Mouse (Mus musculus) limb, embryonic 12.5 days (tissue): Measurements from ENCODE around the gene Maf. TPM values are rescaled to one million over a fixed set of nuclear protein-coding genes. Genes with fewer than 3 reads are reported as not detected.

ENCODE experiments used
- ATAC-seq: fragments of 200-750 bp; cut with Nextera tagmentation; 2 replicates; pipeline ENCODE4 v1.8.0; 2017; ENCODE audit warnings: low read depth, moderate TSS enrichment; ENCODE audit not compliant: insufficient number of reproducible peaks, insufficient read depth, low FRiP score, low TSS enrichment
- H3K27ac ChIP-seq: fragments of 300-500 bp; sonication (generic); 2 replicates; pipeline ENCODE4 v1.5.1; 2016; ENCODE audit warnings: mild to moderate bottlenecking, moderate library complexity
- H3K27me3 ChIP-seq: fragments of 300-500 bp; sonication (generic); 2 replicates; pipeline ENCODE4 v1.6.1; 2016; ENCODE audit warnings: mild to moderate bottlenecking, moderate library complexity
- H3K36me3 ChIP-seq: fragments of 300-500 bp; sonication (generic); 2 replicates; pipeline ENCODE4 v1.6.1; 2016; ENCODE audit warnings: mild to moderate bottlenecking, moderate library complexity
- H3K4me1 ChIP-seq: fragments of 300-500 bp; sonication (generic); replicated peaks from 2 replicates; pipeline ENCODE4 v1.6.1; 2016
- H3K4me2 ChIP-seq: fragments of 300-500 bp; sonication (generic); 2 replicates; pipeline ENCODE4 v1.6.1; 2016; ENCODE audit warnings: mild to moderate bottlenecking, moderate library complexity
- H3K4me3 ChIP-seq: fragments of 300-500 bp; sonication (generic); replicated peaks from 2 replicates; pipeline ENCODE4 v1.5.1; 2016; ENCODE audit warnings: mild to moderate bottlenecking
- H3K9ac ChIP-seq: fragments of 300-500 bp; sonication (generic); replicated peaks from 2 replicates; pipeline ENCODE4 v1.6.1; 2016; ENCODE audit warnings: mild to moderate bottlenecking, moderate library complexity
- H3K9me3 ChIP-seq: fragments of 300-500 bp; sonication (generic); 2 replicates; pipeline ENCODE4 v1.6.1; 2016; ENCODE audit warnings: mild to moderate bottlenecking, moderate library complexity
- WGBS: fragments of 180-500 bp; shearing (Covaris S2); methylation state at CpG from one replicate; pipeline ENCODE4 v1.1.7; 2016; 5-methylcytosine and 5-hydroxymethylcytosine counted together
- polyA plus RNA-seq: library from polyadenylated mRNA; unstranded; fragments of >200 nt; fragmentation: Nextera tagmentation; extraction: Ambion mirVana; gene quantifications from 2 replicates; pipeline ENCODE4 v1.2.1, GENCODE M21; 2016

Maf gene
- polyA plus RNA-seq, 1 experiment from 2014 or later = 3.6 TPM

DNA sequence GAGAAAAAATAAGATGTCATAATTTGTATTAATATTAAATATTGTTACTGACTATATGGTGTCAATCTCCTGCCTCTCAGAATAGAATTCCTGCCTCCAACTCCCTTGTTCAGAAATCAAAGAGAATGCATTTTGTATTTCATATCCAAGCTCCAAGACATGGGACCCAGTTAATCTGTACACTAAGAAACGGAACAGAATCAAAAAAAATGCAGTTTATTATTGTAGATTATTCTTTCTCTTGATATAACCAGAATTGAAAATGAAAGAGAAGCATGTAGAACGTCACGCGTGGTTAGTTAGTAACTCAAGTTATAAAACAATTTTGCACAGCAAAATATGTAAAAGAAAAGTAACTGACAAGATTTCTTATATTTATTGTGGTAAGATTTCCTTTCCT lies 4.5 kb downstream of the Maf start:
- H3K4me1 ChIP-seq = peaks cover 16% of the 10 kb centered on the region
- H3K27me3 ChIP-seq = peaks cover 10% of the 10 kb centered on the region; the same call in 1 of the 2 replicates
- H3K4me3 ChIP-seq = no peak overlapping the region
- H3K4me2 ChIP-seq = peak overlapping the region; percentile 30
- H3K9me3 ChIP-seq = no peaks in the 10 kb centered on the region
- WGBS = 94% methylated on average over 4 of the region's 4 CpGs
- H3K36me3 ChIP-seq = no peaks in the 10 kb centered on the region
- H3K9ac ChIP-seq = no peak overlapping the region
- ATAC-seq = no peak
- H3K27ac ChIP-seq = no peak overlapping the region

DNA sequence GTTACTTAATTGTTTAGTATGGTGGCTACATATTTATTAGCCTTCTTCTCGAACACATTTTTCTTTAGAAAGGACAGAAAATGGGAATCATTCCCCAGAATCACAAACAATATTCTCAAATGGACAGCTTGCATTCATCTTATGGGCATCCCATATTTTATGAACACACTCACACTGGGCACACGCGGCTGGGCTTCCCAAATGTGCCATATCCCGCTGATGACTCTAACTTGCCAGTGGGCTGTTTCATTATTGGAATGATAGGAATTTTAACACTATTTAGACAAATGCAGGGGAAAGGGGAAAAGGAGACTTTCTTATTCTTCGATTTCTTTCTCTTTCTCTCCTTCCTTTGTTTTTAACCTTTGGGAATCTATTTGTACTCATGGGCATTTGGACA lies 6.6 kb downstream of the Maf start:
- Histone ChIP-seq H3K27ac (no peak overlapping the region), H3K9ac (no peak overlapping the region), H3K4me2 (no peak overlapping the region), H3K4me1 (peaks cover 22% of the 10 kb centered on the region), H3K27me3 (peaks cover 11% of the 10 kb centered on the region; the same call in 1 of the 2 replicates), H3K9me3 (no peaks in the 10 kb centered on the region), H3K36me3 (no peaks in the 10 kb centered on the region), H3K4me3 (no peak overlapping the region)
- ATAC-seq = no peak
- 78% methylated on average over 5 of the region's 5 CpGs for WGBS

DNA sequence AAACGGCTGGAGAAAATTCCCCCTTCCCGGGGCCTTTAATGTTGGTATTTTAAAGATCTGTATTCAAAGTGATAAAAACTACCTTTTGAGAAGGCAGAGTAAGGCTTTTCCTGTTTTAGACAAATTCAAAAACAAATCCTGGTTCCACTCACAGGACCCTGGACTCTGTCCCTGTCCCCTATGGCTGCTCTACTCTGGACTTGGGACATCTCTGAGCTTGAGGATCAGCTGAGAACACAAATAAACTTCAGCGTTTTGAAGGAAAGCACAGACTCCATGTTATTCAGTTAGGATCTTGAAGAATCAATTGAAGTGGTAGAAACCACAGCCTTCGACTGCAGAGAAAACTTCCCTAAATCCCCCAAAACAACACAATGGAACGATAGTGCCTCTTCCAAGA lies 8.4 kb downstream of the Maf start:
- peaks cover 16% of the 10 kb centered on the region for H3K4me1 ChIP-seq
- no peaks in the 10 kb centered on the region for H3K9me3 ChIP-seq
- H3K4me3 ChIP-seq = no peak overlapping the region
- ATAC-seq = no peak
- no peak overlapping the region for H3K9ac ChIP-seq
- H3K27ac ChIP-seq = no peak overlapping the region
- no peaks in the 10 kb centered on the region for H3K36me3 ChIP-seq
- H3K27me3 ChIP-seq = peaks cover 5% of the 10 kb centered on the region; the same call in 1 of the 2 replicates
- no peak overlapping the region for H3K4me2 ChIP-seq
- WGBS = 46% methylated on average over 5 of the region's 5 CpGs

DNA sequence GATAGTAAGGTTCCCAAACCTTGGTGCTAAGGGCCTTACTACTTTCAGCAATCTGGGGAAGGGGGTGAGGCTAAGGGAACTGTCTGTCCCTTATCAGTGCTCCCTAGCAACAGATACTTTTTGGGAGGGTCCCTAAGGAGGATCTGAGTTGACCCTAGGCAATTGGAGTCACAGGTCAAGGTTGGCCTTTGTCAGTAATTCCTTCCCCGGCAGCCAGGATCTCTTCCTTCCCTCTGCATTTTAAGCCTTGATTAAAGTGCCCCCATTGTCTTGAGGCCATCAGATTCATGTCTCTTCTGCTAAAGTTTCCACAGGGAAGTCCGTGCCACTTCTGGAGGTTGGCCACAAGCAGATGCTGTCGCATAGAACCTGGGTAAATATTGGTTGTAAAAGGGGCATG lies 10.2 kb downstream of the Maf start:
- Histone ChIP-seq H3K27me3 (peaks cover 5% of the 10 kb centered on the region; the same call in 1 of the 2 replicates), H3K9me3 (no peaks in the 10 kb centered on the region), H3K4me1 (peaks cover 16% of the 10 kb centered on the region), H3K4me3 (no peak overlapping the region), H3K27ac (no peak overlapping the region), H3K9ac (no peak overlapping the region), H3K4me2 (no peak overlapping the region), H3K36me3 (no peaks in the 10 kb centered on the region; the same call in 1 of the 2 replicates)
- 62% methylated on average over 3 of the region's 3 CpGs for WGBS
- ATAC-seq = no peak

DNA sequence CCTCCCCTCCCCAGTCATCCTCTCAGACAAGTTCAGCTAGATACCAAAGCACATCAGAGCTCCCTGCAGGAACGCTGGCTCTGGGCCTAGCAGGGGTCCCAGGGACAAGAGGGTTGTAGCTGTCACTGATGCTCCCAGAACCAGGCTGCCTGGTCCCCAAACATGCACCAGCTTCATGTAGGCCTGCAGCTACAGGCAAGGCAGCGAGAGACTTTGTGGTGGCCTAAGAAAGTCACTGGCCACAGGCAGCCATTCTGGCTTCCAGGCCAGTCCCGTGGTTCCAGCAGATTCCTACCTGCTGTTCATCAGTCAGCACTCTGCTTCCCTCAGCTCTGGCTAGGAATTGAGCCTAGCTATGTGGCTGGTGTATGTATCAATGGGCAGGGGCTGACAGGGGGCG lies 10.9 kb downstream of the Maf start:
- Histone ChIP-seq H3K4me2 (no peak overlapping the region), H3K36me3 (no peaks in the 10 kb centered on the region; the same call in 1 of the 2 replicates), H3K9ac (no peak overlapping the region), H3K27me3 (peaks cover 5% of the 10 kb centered on the region; the same call in 1 of the 2 replicates), H3K27ac (no peak overlapping the region), H3K9me3 (no peaks in the 10 kb centered on the region), H3K4me3 (no peak overlapping the region), H3K4me1 (peaks cover 16% of the 10 kb centered on the region)
- 81% methylated on average over 4 of the region's 4 CpGs for WGBS
- no peak for ATAC-seq

DNA sequence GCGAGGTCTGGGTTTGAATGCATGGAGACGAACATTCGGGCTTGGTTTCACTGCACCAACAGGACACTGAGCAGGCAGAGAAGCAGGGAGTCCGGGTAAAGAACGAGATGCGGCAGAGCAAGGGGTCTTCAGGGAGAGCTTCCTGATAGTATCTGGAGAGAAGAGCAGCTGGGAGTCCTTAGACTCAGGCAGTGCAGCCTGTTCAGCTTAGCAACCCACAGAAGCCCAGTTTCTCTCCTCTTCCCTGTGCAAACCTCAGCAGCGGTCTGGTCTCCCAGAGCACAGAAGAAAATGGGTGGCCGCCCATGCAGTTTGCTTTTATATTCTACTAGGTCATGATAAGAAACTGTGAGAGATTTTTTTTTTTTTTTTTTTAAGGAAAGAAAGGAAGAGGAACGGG lies 20.2 kb downstream of the Maf start:
- Histone ChIP-seq H3K27me3 (peaks cover 3% of the 10 kb centered on the region), H3K4me1 (peaks cover 14% of the 10 kb centered on the region), H3K9ac (no peak overlapping the region), H3K27ac (no peak overlapping the region), H3K36me3 (no peaks in the 10 kb centered on the region), H3K4me2 (no peak overlapping the region), H3K9me3 (no peaks in the 10 kb centered on the region), H3K4me3 (no peak overlapping the region)
- ATAC-seq = no peak
- 81% methylated on average over 9 of the region's 9 CpGs for WGBS

DNA sequence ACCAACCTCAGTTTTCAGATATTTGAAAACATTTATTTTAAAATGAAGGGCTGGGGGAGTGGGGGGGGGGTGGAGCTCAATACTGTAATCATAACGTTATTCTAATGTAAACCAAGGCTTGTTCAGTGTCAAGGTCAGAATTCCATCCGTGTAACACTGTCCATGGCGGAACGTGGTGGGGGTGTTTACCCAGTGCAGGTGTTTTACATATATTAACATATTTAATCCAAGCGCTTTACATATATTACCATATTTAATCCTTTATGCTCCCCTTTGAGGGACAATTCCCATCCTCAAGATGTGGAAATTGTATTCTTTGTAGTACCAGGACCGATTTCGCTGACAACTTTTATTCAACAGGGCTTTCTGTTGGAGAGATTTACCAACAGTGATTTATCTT lies 24.3 kb downstream of the Maf start:
- 78% methylated on average over 7 of the region's 7 CpGs for WGBS
- Histone ChIP-seq H3K27ac (no peak overlapping the region), H3K9ac (no peak overlapping the region), H3K4me3 (no peak overlapping the region), H3K4me1 (peaks cover 9% of the 10 kb centered on the region), H3K9me3 (no peaks in the 10 kb centered on the region), H3K4me2 (no peak overlapping the region), H3K27me3 (peaks cover 3% of the 10 kb centered on the region), H3K36me3 (no peaks in the 10 kb centered on the region)
- ATAC-seq = no peak

DNA sequence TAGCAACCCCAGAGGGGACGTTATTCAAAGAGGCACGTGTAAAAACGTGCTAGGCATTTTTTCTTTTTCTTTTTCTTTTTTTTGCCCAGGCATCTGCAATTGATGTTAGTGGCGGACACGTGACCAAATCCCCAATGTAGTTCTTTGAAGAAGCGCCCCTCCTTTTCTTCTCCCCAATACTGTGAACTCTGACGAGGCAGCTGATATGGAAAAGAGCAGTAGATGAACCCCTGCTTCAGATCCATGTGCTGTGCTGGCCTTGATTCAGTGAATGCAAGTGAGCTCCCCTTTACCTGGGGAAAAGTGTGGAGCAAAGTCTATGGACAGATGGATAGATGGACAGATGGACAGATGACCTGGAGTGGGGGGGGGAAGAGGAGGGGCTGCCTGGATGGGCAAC lies 28.1 kb downstream of the Maf start:
- WGBS = 46% methylated on average over 7 of the region's 7 CpGs

DNA sequence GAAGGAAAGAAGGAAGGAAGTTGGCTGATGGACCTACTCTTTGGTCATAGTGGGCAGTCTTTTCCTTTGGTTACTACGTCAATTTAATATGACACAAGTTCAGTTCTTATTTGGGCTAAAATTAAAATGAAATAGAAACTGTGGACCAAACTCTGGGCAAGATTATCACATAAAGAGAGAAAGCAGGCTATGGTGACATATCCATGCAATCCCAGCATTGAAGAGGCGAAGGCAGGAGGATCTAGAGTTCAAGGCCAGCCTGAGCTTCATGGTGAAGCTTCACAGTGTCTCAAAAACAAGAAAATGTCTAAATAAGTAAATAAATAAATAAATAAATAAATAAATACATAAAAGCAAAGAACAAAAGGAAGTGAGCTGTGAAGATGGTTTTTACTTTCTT lies 42.7 kb downstream of the Maf start:
- H3K9me3 ChIP-seq = no peaks in the 10 kb centered on the region
- no peak overlapping the region for H3K9ac ChIP-seq
- no peaks in the 10 kb centered on the region for H3K27me3 ChIP-seq
- no peaks in the 10 kb centered on the region for H3K36me3 ChIP-seq
- no peak overlapping the region for H3K4me2 ChIP-seq
- H3K4me3 ChIP-seq = no peak overlapping the region
- peaks cover 8% of the 10 kb centered on the region for H3K4me1 ChIP-seq
- no peak overlapping the region for H3K27ac ChIP-seq
- ATAC-seq = no peak
- 96% methylated on average over 2 of the region's 2 CpGs for WGBS

More for the DNA sequence above, 28.1 kb downstream of the Maf start:
- Histone ChIP-seq H3K9ac (no peak overlapping the region), H3K27me3 (peaks cover 4% of the 10 kb centered on the region; the same call in 1 of the 2 replicates), H3K27ac (no peak overlapping the region), H3K4me2 (no peak overlapping the region), H3K36me3 (no peaks in the 10 kb centered on the region), H3K4me3 (no peak overlapping the region), H3K9me3 (no peaks in the 10 kb centered on the region), H3K4me1 (0 out of 2 replicates have a peak, but pooled peaks cover 4% of the 10 kb centered on the region)
- ATAC-seq = no peak

DNA sequence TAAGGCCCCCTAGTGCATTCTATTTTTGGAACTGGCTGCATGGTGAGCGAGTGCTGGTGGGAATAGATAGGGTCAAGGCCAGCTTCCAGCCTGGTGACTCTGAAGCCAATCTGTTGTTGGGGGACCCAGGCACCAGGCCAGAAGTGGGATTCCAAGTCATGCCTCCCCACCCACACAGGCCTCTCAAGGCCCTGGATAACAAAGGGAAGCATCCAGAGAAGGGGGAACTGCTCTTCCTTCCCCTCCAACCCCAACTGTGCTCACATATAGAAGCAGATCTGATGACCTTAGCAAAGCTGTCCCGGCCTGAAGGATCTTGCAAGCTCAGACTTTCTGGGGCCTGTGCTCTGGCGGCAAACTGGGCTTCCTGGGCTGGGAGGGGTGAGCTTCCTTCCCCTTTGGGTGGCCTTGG lies 57.5 kb downstream of the Maf start:
- H3K27ac ChIP-seq = no peak overlapping the region
- no peak overlapping the region for H3K4me3 ChIP-seq
- no peak for ATAC-seq
- H3K4me2 ChIP-seq = no peak overlapping the region
- no peaks in the 10 kb centered on the region for H3K4me1 ChIP-seq
- H3K36me3 ChIP-seq = no peaks in the 10 kb centered on the region
- H3K9ac ChIP-seq = no peak overlapping the region
- WGBS = 79% methylated on average over 3 of the region's 3 CpGs
- H3K9me3 ChIP-seq = 0 out of 2 replicates have a peak, but pooled peaks cover 3% of the 10 kb centered on the region
- no peaks in the 10 kb centered on the region for H3K27me3 ChIP-seq

DNA sequence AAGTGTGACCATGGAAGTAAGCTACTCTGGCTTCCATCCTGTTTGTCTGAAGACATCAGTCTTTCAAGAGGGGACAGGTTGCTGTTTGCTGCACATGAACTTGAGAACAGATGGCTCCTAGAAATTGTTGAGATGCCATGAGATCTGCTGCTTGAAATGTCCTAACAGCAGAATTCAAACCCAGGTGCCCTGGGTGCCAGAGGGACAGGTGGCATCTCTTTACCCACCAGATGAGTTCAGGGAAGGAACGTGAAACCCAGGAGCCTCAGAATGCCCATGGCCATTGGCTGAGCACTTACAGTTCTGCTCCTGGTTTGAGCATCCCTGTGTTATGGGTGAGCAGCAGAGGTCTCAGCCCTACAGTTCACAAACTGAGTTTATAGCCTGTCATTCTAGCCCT lies 62.5 kb downstream of the Maf start:
- Histone ChIP-seq H3K9me3 (0 out of 2 replicates have a peak, but pooled peaks cover 3% of the 10 kb centered on the region), H3K4me3 (no peak overlapping the region), H3K9ac (no peak overlapping the region), H3K36me3 (no peaks in the 10 kb centered on the region), H3K27ac (no peak overlapping the region), H3K4me1 (no peaks in the 10 kb centered on the region), H3K4me2 (no peak overlapping the region), H3K27me3 (no peaks in the 10 kb centered on the region)
- 90% methylated on average over 1 of the region's 1 CpGs for WGBS
- no peak for ATAC-seq

DNA sequence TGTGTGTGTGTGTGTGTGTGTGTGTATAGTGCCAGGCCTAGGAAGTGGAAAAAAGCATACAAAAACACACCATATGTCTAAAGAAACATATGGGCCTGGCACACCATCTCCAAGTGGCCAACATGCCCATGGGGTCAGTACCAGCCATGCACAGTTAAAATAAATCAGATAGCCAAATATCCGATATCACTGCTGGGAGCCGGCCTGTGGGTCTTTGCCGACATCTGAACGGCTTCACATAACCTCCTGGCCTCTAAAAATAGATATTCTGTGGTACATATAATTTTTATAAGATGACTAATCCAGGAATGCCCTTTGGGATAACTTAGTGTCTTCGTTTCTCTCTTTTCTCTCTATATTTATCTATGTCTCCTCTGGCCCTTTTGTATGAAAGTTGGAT lies 65.7 kb downstream of the Maf start:
- Histone ChIP-seq H3K36me3 (no peaks in the 10 kb centered on the region), H3K4me1 (no peaks in the 10 kb centered on the region; the same call in 1 of the 2 replicates), H3K9me3 (no peaks in the 10 kb centered on the region), H3K27ac (no peak overlapping the region), H3K4me2 (no peak overlapping the region), H3K9ac (no peak overlapping the region), H3K4me3 (no peak overlapping the region), H3K27me3 (no peaks in the 10 kb centered on the region)
- WGBS = 82% methylated on average over 5 of the region's 5 CpGs
- ATAC-seq = no peak
